Mouse (Mus musculus): ENCODE measurements around the gene Gngt2. TPM values are rescaled to one million over a fixed set of nuclear protein-coding genes. Genes with fewer than 3 reads are reported as not detected.
A peak's percentile ranks its signal among the peaks of the same experiment; 100 is the strongest.

The Gngt2 gene
- polyA plus RNA-seq, 1 experiment, result 4.7 TPM

- WGBS, result 81% methylated on average over 8 of the region's 8 CpGs
- no peak for TF ChIP-seq POLR2A (IDR thresholded peaks at IDR 0.05; ENCODE audit: low read depth, low read length)
- no peak for TF ChIP-seq CTCF (IDR thresholded peaks at IDR 0.05; ENCODE audit: extremely low read depth, insufficient read length, insufficient replicate concordance, low read depth, low read length)
- Histone ChIP-seq H3K4me3 (ENCODE audit: low read depth, low read length) (peak overlapping the region; percentile 23; the same call in 1 of the 2 replicates), H3K27ac (ENCODE audit: insufficient read depth, low read depth, low read length) (peak overlapping the region; percentile 27), H3K4me1 (ENCODE audit: control insufficient read depth, insufficient read depth, insufficient read length, low read length) (peaks cover 28% of the 10 kb centered on the region), H3K27me3 (ENCODE audit: control insufficient read depth, insufficient read depth, low read length) (no peaks in the 10 kb centered on the region), H3K36me3 (ENCODE audit: control insufficient read depth, insufficient read depth, low read length) (no peaks in the 10 kb centered on the region)
These were observed 2.2 kb downstream of the Gngt2 start for GRCm38 (mm10) chr11:95838999-95839868.

GRCm38 (mm10) chr11:95840694-95841497 is 3.9 kb downstream of the Gngt2 start:
- H3K4me3 ChIP-seq (ENCODE audit: low read depth, low read length), result peak overlapping the region; percentile 73
- H3K27me3 ChIP-seq (ENCODE audit: control insufficient read depth, insufficient read depth, low read length), result no peaks in the 10 kb centered on the region
- 71% methylated on average over 5 of the region's 5 CpGs for WGBS
- no peaks in the 10 kb centered on the region for H3K36me3 ChIP-seq (ENCODE audit: control insufficient read depth, insufficient read depth, low read length)
- TF ChIP-seq CTCF (IDR thresholded peaks at IDR 0.05; ENCODE audit: extremely low read depth, insufficient read length, insufficient replicate concordance, low read depth, low read length) (no peak), POLR2A (IDR thresholded peaks at IDR 0.05; ENCODE audit: low read depth, low read length) (no peak)
- peaks cover 19% of the 10 kb centered on the region for H3K4me1 ChIP-seq (ENCODE audit: control insufficient read depth, insufficient read depth, insufficient read length, low read length)
- peak overlapping the region; percentile 80 for H3K27ac ChIP-seq (ENCODE audit: insufficient read depth, low read depth, low read length)

- WGBS, result 76% methylated on average over 10 of the region's 10 CpGs
- TF ChIP-seq POLR2A (IDR thresholded peaks at IDR 0.05; ENCODE audit: low read depth, low read length) (0 out of 2 replicates have a peak, but pooled peaks have one; percentile 27), CTCF (IDR thresholded peaks at IDR 0.05; ENCODE audit: extremely low read depth, insufficient read length, insufficient replicate concordance, low read depth, low read length) (no peak)
- H3K36me3 ChIP-seq (ENCODE audit: control insufficient read depth, insufficient read depth, low read length), result no peaks in the 10 kb centered on the region
- peaks cover 18% of the 10 kb centered on the region for H3K4me1 ChIP-seq (ENCODE audit: control insufficient read depth, insufficient read depth, insufficient read length, low read length)
- peak overlapping the region; percentile 80 for H3K27ac ChIP-seq (ENCODE audit: insufficient read depth, low read depth, low read length)
- no peaks in the 10 kb centered on the region for H3K27me3 ChIP-seq (ENCODE audit: control insufficient read depth, insufficient read depth, low read length)
- peak overlapping the region; percentile 73 for H3K4me3 ChIP-seq (ENCODE audit: low read depth, low read length)
These were observed 4.4 kb downstream of the Gngt2 start for GRCm38 (mm10) chr11:95841498-95841830.

- Histone ChIP-seq H3K36me3 (ENCODE audit: control insufficient read depth, insufficient read depth, low read length) (no peaks in the 10 kb centered on the region), H3K4me1 (ENCODE audit: control insufficient read depth, insufficient read depth, insufficient read length, low read length) (peaks cover 13% of the 10 kb centered on the region), H3K4me3 (ENCODE audit: low read depth, low read length) (peak within 1 kb of the TSS; percentile 73), H3K27me3 (ENCODE audit: control insufficient read depth, insufficient read depth, low read length) (no peaks in the 10 kb centered on the region), H3K27ac (ENCODE audit: insufficient read depth, low read depth, low read length) (peak within 1 kb of the TSS; percentile 80)
- WGBS, result 52% methylated on average over 11 of the region's 11 CpGs
- TF ChIP-seq CTCF (IDR thresholded peaks at IDR 0.05; ENCODE audit: extremely low read depth, insufficient read length, insufficient replicate concordance, low read depth, low read length), result no peak
- peak; percentile 66; the same call in 1 of the 2 replicates for TF ChIP-seq POLR2A (IDR thresholded peaks at IDR 0.05; ENCODE audit: low read depth, low read length)
These were observed 5.2 kb downstream of the Gngt2 start, which contains the start of gene Abi3 for GRCm38 (mm10) chr11:95842074-95842681. Abi3 (minus strand) TSS chr11:95842476.

- H3K27me3 ChIP-seq (ENCODE audit: control insufficient read depth, insufficient read depth, low read length), result no peaks in the 10 kb centered on the region
- no peak for TF ChIP-seq POLR2A (IDR thresholded peaks at IDR 0.05; ENCODE audit: low read depth, low read length)
- TF ChIP-seq CTCF (IDR thresholded peaks at IDR 0.05; ENCODE audit: extremely low read depth, insufficient read length, insufficient replicate concordance, low read depth, low read length), result no peak
- H3K4me3 ChIP-seq (ENCODE audit: low read depth, low read length), result peak overlapping the region; percentile 33
- WGBS, result 79% methylated on average over 5 of the region's 5 CpGs
- no peaks in the 10 kb centered on the region for H3K36me3 ChIP-seq (ENCODE audit: control insufficient read depth, insufficient read depth, low read length)
- H3K27ac ChIP-seq (ENCODE audit: insufficient read depth, low read depth, low read length), result peak overlapping the region; percentile 54
- peaks cover 8% of the 10 kb centered on the region for H3K4me1 ChIP-seq (ENCODE audit: control insufficient read depth, insufficient read depth, insufficient read length, low read length)
These were observed 5.9 kb downstream of the Gngt2 start for GRCm38 (mm10) chr11:95842953-95843352.

GRCm38 (mm10) chr11:95843421-95843950 is 6.5 kb downstream of the Gngt2 start:
- no peak for TF ChIP-seq CTCF (IDR thresholded peaks at IDR 0.05; ENCODE audit: extremely low read depth, insufficient read length, insufficient replicate concordance, low read depth, low read length)
- TF ChIP-seq POLR2A (IDR thresholded peaks at IDR 0.05; ENCODE audit: low read depth, low read length), result no peak
- H3K27me3 ChIP-seq (ENCODE audit: control insufficient read depth, insufficient read depth, low read length), result no peaks in the 10 kb centered on the region
- 65% methylated on average over 6 of the region's 6 CpGs for WGBS
- no peaks in the 10 kb centered on the region for H3K36me3 ChIP-seq (ENCODE audit: control insufficient read depth, insufficient read depth, low read length)
- peak overlapping the region; percentile 22 for H3K4me3 ChIP-seq (ENCODE audit: low read depth, low read length)
- H3K4me1 ChIP-seq (ENCODE audit: control insufficient read depth, insufficient read depth, insufficient read length, low read length), result peaks cover 5% of the 10 kb centered on the region
- peak overlapping the region; percentile 17 for H3K27ac ChIP-seq (ENCODE audit: insufficient read depth, low read depth, low read length)

All from small intestine, adult 2 months (tissue).